Mouse (Mus musculus) limb, embryonic 15.5 days (tissue): ENCODE results near the gene Prr19. TPM values are rescaled to one million over a fixed set of nuclear protein-coding genes. Genes with fewer than 3 reads are reported as not detected.

ENCODE experiments used
- ATAC-seq: fragments of 200-750 bp; cut with Nextera tagmentation; 2 replicates; pipeline ENCODE4 v1.8.0; 2017; ENCODE audit warnings: low read depth, moderate TSS enrichment; ENCODE audit not compliant: insufficient number of reproducible peaks, low FRiP score, low TSS enrichment
- H3K27ac ChIP-seq: fragments of 300-500 bp; sonication (generic); 2 replicates; pipeline ENCODE4 v1.5.1; 2015; ENCODE audit warnings: moderate library complexity, mild to moderate bottlenecking, inconsistent platforms
- H3K27me3 ChIP-seq: fragments of 300-500 bp; sonication (generic); 2 replicates; pipeline ENCODE4 v1.6.1; 2015; ENCODE audit warnings: inconsistent platforms
- H3K36me3 ChIP-seq: fragments of 300-500 bp; sonication (generic); 2 replicates; pipeline ENCODE4 v1.6.1; 2015; ENCODE audit warnings: inconsistent platforms
- H3K4me1 ChIP-seq: fragments of 300-500 bp; sonication (generic); 2 replicates; pipeline ENCODE4 v1.6.1; 2015; ENCODE audit warnings: inconsistent platforms
- H3K4me2 ChIP-seq: fragments of 300-500 bp; sonication (generic); 2 replicates; pipeline ENCODE4 v1.6.1; 2015; ENCODE audit warnings: mild to moderate bottlenecking, inconsistent platforms
- H3K4me3 ChIP-seq: fragments of 300-500 bp; sonication (generic); 2 replicates; pipeline ENCODE4 v1.5.1; 2015; ENCODE audit warnings: mild to moderate bottlenecking, inconsistent platforms
- H3K9ac ChIP-seq: fragments of 300-500 bp; sonication (generic); 2 replicates; pipeline ENCODE4 v1.6.1; 2015; ENCODE audit warnings: inconsistent platforms
- H3K9me3 ChIP-seq: fragments of 300-500 bp; sonication (generic); 2 replicates; pipeline ENCODE4 v1.6.1; 2016; ENCODE audit warnings: inconsistent platforms
- WGBS: fragments of 180-500 bp; shearing (Covaris S2); methylation state at CpG from one replicate; pipeline ENCODE4 v1.1.7; 2015; 5-methylcytosine and 5-hydroxymethylcytosine counted together
- polyA plus RNA-seq: library from polyadenylated mRNA; unstranded; fragments of >200 nt; fragmentation: Nextera tagmentation; extraction: Ambion mirVana; gene quantifications from 2 replicates; pipeline ENCODE4 v1.2.1, GENCODE M21; 2015

The Prr19 gene
- polyA plus RNA-seq, 1 experiment from 2014 or later = 0.40 TPM

DNA sequence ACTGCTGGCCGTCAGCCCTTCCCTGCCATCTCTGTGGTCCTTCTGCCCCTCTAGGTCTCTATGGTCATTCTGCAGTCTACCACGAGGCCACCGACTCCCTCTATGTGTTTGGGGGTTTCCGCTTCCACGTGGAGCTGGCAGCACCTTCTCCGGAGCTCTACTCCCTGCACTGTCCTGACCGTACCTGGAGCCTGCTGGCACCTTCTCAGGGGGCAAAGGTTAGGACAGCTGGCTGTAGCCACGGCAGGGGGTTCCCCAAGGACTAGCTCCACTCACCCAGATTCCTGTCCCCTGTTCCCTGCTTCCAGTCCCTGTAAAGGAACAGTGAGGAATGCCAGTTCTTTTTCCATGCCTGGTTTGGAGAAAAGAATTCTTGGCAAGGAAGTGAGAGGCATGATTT, 47.6 kb downstream of the Prr19 start:
- peaks cover 91% of the 10 kb centered on the region for H3K36me3 ChIP-seq
- ATAC-seq = no peak
- no peak overlapping the region for H3K27ac ChIP-seq
- no peaks in the 10 kb centered on the region for H3K27me3 ChIP-seq
- no peak overlapping the region for H3K4me2 ChIP-seq
- 0 out of 2 replicates have a peak, but pooled peaks cover 4% of the 10 kb centered on the region for H3K9me3 ChIP-seq
- H3K9ac ChIP-seq = no peak overlapping the region
- H3K4me3 ChIP-seq = no peak overlapping the region
- 87% methylated on average over 8 of the region's 8 CpGs for WGBS
- H3K4me1 ChIP-seq = no peaks in the 10 kb centered on the region

Other genes with a start within 250 kb of the Prr19 start
- 4.2 and 5.7 TPM in 2 replicates for gene Grik5, start 229.1 kb upstream of the Prr19 start, polyA plus RNA-seq
- gene Zfp574, start 228.8 kb upstream of the Prr19 start, polyA plus RNA-seq = 28.8 and 29.5 TPM in 2 replicates
- 1.1 and 1.4 TPM in 2 replicates for gene Pou2f2, start 121.7 kb upstream of the Prr19 start, polyA plus RNA-seq
- gene Dedd2, start 80.8 kb upstream of the Prr19 start, polyA plus RNA-seq = 12.2 and 13.6 TPM in 2 replicates
- 2.7 and 2.8 TPM in 2 replicates for gene Zfp526, start 80.0 kb upstream of the Prr19 start, polyA plus RNA-seq
- 8.2 and 10.0 TPM in 2 replicates for gene Gsk3a, start 63.6 kb upstream of the Prr19 start, polyA plus RNA-seq
- gene Erf, start 50.6 kb upstream of the Prr19 start, polyA plus RNA-seq = 20.8 and 24.4 TPM in 2 replicates
- 40.3 and 42.5 TPM in 2 replicates for gene Cic, start 33.7 kb upstream of the Prr19 start, polyA plus RNA-seq
- 176 and 198 TPM in 2 replicates for gene Pafah1b3, start 3.4 kb upstream of the Prr19 start, polyA plus RNA-seq
- 0.50 and 0.61 TPM in 2 replicates for gene Tmem145, start 4.7 kb downstream of the Prr19 start, polyA plus RNA-seq
- 14.2 and 14.3 TPM in 2 replicates for gene Megf8, start 15.8 kb downstream of the Prr19 start, polyA plus RNA-seq
- gene Cnfn, start 68.3 kb downstream of the Prr19 start, polyA plus RNA-seq = 649 and 693 TPM in 2 replicates
- gene Lipe, start 97.3 kb downstream of the Prr19 start, polyA plus RNA-seq = 9.2 and 11.8 TPM in 2 replicates
- 0.20 and 0.32 TPM in 2 replicates for gene Cxcl17, start 111.5 kb downstream of the Prr19 start, polyA plus RNA-seq
- 1.5 and 2.2 TPM in 2 replicates for gene Ceacam1, start 176.2 kb downstream of the Prr19 start, polyA plus RNA-seq
- gene Ceacam2, start 238.4 kb downstream of the Prr19 start, polyA plus RNA-seq = not detected in 2 replicates